Mouse (Mus musculus) embryonic facial prominence, embryonic 13.5 days (tissue): ENCODE measurements around the gene Hlcs. TPM values are rescaled to one million over a fixed set of nuclear protein-coding genes. Genes with fewer than 3 reads are reported as not detected.
A peak's percentile ranks its signal among the peaks of the same experiment; 100 is the strongest.

Source experiments
- ATAC-seq: fragments of 200-750 bp; cut with Nextera tagmentation; 2 replicates; pipeline ENCODE4 v1.8.0; 2017; ENCODE audit warnings: low read depth; ENCODE audit not compliant: insufficient number of reproducible peaks, insufficient read depth, low FRiP score, low TSS enrichment
- H3K27ac ChIP-seq: fragments of 300-500 bp; sonication (generic); 2 replicates; pipeline ENCODE4 v1.5.1; 2015; ENCODE audit warnings: moderate library complexity, mild to moderate bottlenecking, inconsistent platforms
- H3K27me3 ChIP-seq: fragments of 300-500 bp; sonication (generic); 2 replicates; pipeline ENCODE4 v1.6.1; 2015; ENCODE audit warnings: mild to moderate bottlenecking, inconsistent platforms
- H3K36me3 ChIP-seq: fragments of 300-500 bp; sonication (generic); 2 replicates; pipeline ENCODE4 v1.6.1; 2015; ENCODE audit warnings: mild to moderate bottlenecking, inconsistent platforms
- H3K4me1 ChIP-seq: fragments of 300-500 bp; sonication (generic); 2 replicates; pipeline ENCODE4 v1.6.1; 2015; ENCODE audit warnings: inconsistent platforms
- H3K4me2 ChIP-seq: fragments of 300-500 bp; sonication (generic); 2 replicates; pipeline ENCODE4 v1.6.1; 2015; ENCODE audit warnings: moderate library complexity, mild to moderate bottlenecking, inconsistent platforms
- H3K4me3 ChIP-seq: fragments of 300-500 bp; sonication (generic); 2 replicates; pipeline ENCODE4 v1.5.1; 2015; ENCODE audit warnings: mild to moderate bottlenecking, inconsistent platforms
- H3K9ac ChIP-seq: fragments of 300-500 bp; sonication (generic); 2 replicates; pipeline ENCODE4 v1.6.1; 2015; ENCODE audit warnings: mild to moderate bottlenecking, inconsistent platforms
- H3K9me3 ChIP-seq: fragments of 300-500 bp; sonication (generic); 2 replicates; pipeline ENCODE4 v1.6.1; 2016; ENCODE audit warnings: inconsistent platforms
- WGBS: fragments of 180-500 bp; shearing (Covaris S2); methylation state at CpG from one replicate; pipeline ENCODE4 v1.1.7; 2015; ENCODE audit warnings: mixed read lengths; 5-methylcytosine and 5-hydroxymethylcytosine counted together
- polyA plus RNA-seq: library from polyadenylated mRNA; unstranded; fragments of >200 nt; fragmentation: Nextera tagmentation; extraction: Ambion mirVana; gene quantifications from 2 replicates; pipeline ENCODE4 v1.2.1, GENCODE M21; 2015

Gene Hlcs
- polyA plus RNA-seq, 1 experiment from 2014 or later = 10.0 TPM

GRCm38 (mm10) chr16:94237130-94237484, 76.3 kb downstream of the Hlcs start:
- ATAC-seq = no peak
- no peak overlapping the region for H3K27ac ChIP-seq
- H3K9ac ChIP-seq = no peak overlapping the region
- H3K27me3 ChIP-seq = 0 out of 2 replicates have a peak, but pooled peaks cover 3% of the 10 kb centered on the region
- no peaks in the 10 kb centered on the region for H3K9me3 ChIP-seq
- no peak overlapping the region for H3K4me2 ChIP-seq
- H3K4me3 ChIP-seq = no peak overlapping the region
- 64% methylated on average over 6 of the region's 6 CpGs for WGBS
- H3K36me3 ChIP-seq = no peaks in the 10 kb centered on the region
- H3K4me1 ChIP-seq = peaks cover 11% of the 10 kb centered on the region; the same call in 1 of the 2 replicates

GRCm38 (mm10) chr16:94236226-94237129, 76.9 kb downstream of the Hlcs start:
- 44% methylated on average over 16 of the region's 16 CpGs for WGBS
- Histone ChIP-seq H3K27ac (no peak overlapping the region), H3K4me2 (no peak overlapping the region), H3K4me1 (peaks cover 11% of the 10 kb centered on the region; the same call in 1 of the 2 replicates), H3K4me3 (no peak overlapping the region), H3K27me3 (0 out of 2 replicates have a peak, but pooled peaks cover 3% of the 10 kb centered on the region), H3K9ac (no peak overlapping the region), H3K36me3 (no peaks in the 10 kb centered on the region), H3K9me3 (no peaks in the 10 kb centered on the region)
- no peak for ATAC-seq

- WGBS = 84% methylated on average over 6 of the region's 6 CpGs
Measured at GRCm38 (mm10) chr16:94235718-94236117, 77.7 kb downstream of the Hlcs start.

GRCm38 (mm10) chr16:94234202-94234601, 79.2 kb downstream of the Hlcs start:
- H3K36me3 ChIP-seq = peaks cover 3% of the 10 kb centered on the region; the same call in 1 of the 2 replicates
- no peak overlapping the region for H3K4me2 ChIP-seq
- peaks cover 11% of the 10 kb centered on the region; the same call in 1 of the 2 replicates for H3K4me1 ChIP-seq
- no peaks in the 10 kb centered on the region for H3K9me3 ChIP-seq
- no peak overlapping the region for H3K4me3 ChIP-seq
- no peak for ATAC-seq
- H3K27ac ChIP-seq = no peak overlapping the region
- peaks cover 12% of the 10 kb centered on the region; the same call in 1 of the 2 replicates for H3K27me3 ChIP-seq
- no peak overlapping the region for H3K9ac ChIP-seq
- 65% methylated on average over 4 of the region's 4 CpGs for WGBS

More at GRCm38 (mm10) chr16:94235718-94236117, 77.7 kb downstream of the Hlcs start:
- Histone ChIP-seq H3K9me3 (no peaks in the 10 kb centered on the region), H3K36me3 (no peaks in the 10 kb centered on the region), H3K4me3 (no peak overlapping the region), H3K27me3 (peaks cover 8% of the 10 kb centered on the region; the same call in 1 of the 2 replicates), H3K4me1 (peaks cover 11% of the 10 kb centered on the region; the same call in 1 of the 2 replicates), H3K9ac (no peak overlapping the region), H3K27ac (no peak overlapping the region), H3K4me2 (no peak overlapping the region)
- no peak for ATAC-seq

GRCm38 (mm10) chr16:94230909-94231575, 82.3 kb downstream of the Hlcs start:
- no peak for ATAC-seq
- no peak overlapping the region for H3K9ac ChIP-seq
- H3K36me3 ChIP-seq = peaks cover 3% of the 10 kb centered on the region; the same call in 1 of the 2 replicates
- peaks cover 28% of the 10 kb centered on the region for H3K27me3 ChIP-seq
- peaks cover 23% of the 10 kb centered on the region for H3K4me1 ChIP-seq
- no peak overlapping the region for H3K4me2 ChIP-seq
- H3K9me3 ChIP-seq = no peaks in the 10 kb centered on the region
- WGBS = 77% methylated on average over 12 of the region's 12 CpGs
- no peak overlapping the region for H3K27ac ChIP-seq
- no peak overlapping the region for H3K4me3 ChIP-seq

GRCm38 (mm10) chr16:94230499-94230898, 82.9 kb downstream of the Hlcs start:
- Histone ChIP-seq H3K4me2 (no peak overlapping the region), H3K4me1 (peaks cover 26% of the 10 kb centered on the region), H3K36me3 (peaks cover 3% of the 10 kb centered on the region; the same call in 1 of the 2 replicates), H3K9me3 (no peaks in the 10 kb centered on the region), H3K27me3 (peaks cover 31% of the 10 kb centered on the region), H3K27ac (no peak overlapping the region), H3K9ac (no peak overlapping the region), H3K4me3 (no peak overlapping the region)
- ATAC-seq = no peak
- 57% methylated on average over 4 of the region's 4 CpGs for WGBS

GRCm38 (mm10) chr16:94229890-94230289, 83.5 kb downstream of the Hlcs start:
- 91% methylated on average over 7 of the region's 7 CpGs for WGBS
- H3K4me1 ChIP-seq = peaks cover 26% of the 10 kb centered on the region
- H3K36me3 ChIP-seq = peaks cover 3% of the 10 kb centered on the region; the same call in 1 of the 2 replicates
- H3K9ac ChIP-seq = no peak overlapping the region
- H3K4me3 ChIP-seq = no peak overlapping the region
- H3K9me3 ChIP-seq = no peaks in the 10 kb centered on the region
- ATAC-seq = no peak
- H3K4me2 ChIP-seq = no peak overlapping the region
- H3K27ac ChIP-seq = no peak overlapping the region
- H3K27me3 ChIP-seq = peaks cover 36% of the 10 kb centered on the region

GRCm38 (mm10) chr16:94228858-94229555, 84.4 kb downstream of the Hlcs start:
- peaks cover 26% of the 10 kb centered on the region for H3K4me1 ChIP-seq
- no peak overlapping the region for H3K4me3 ChIP-seq
- WGBS = 87% methylated on average over 18 of the region's 18 CpGs
- H3K9me3 ChIP-seq = no peaks in the 10 kb centered on the region
- H3K27ac ChIP-seq = no peak overlapping the region
- no peak overlapping the region for H3K4me2 ChIP-seq
- H3K9ac ChIP-seq = no peak overlapping the region
- ATAC-seq = no peak
- H3K27me3 ChIP-seq = peaks cover 41% of the 10 kb centered on the region
- peaks cover 3% of the 10 kb centered on the region; the same call in 1 of the 2 replicates for H3K36me3 ChIP-seq

- Histone ChIP-seq H3K27me3 (peaks cover 42% of the 10 kb centered on the region), H3K9me3 (no peaks in the 10 kb centered on the region), H3K9ac (no peak overlapping the region), H3K4me1 (peaks cover 26% of the 10 kb centered on the region), H3K4me2 (peak overlapping the region; percentile 37), H3K4me3 (no peak overlapping the region), H3K36me3 (peaks cover 3% of the 10 kb centered on the region; the same call in 1 of the 2 replicates), H3K27ac (no peak overlapping the region)
- 12% methylated on average over 18 of the region's 18 CpGs for WGBS
- peak; percentile 62; the same call in 1 of the 2 replicates for ATAC-seq
Measured at GRCm38 (mm10) chr16:94227328-94228018, 85.9 kb downstream of the Hlcs start.

- no peak overlapping the region for H3K4me3 ChIP-seq
- 74% methylated on average over 8 of the region's 8 CpGs for WGBS
Measured at GRCm38 (mm10) chr16:94223363-94223720, 90.0 kb downstream of the Hlcs start.

More at GRCm38 (mm10) chr16:94223363-94223720, 90.0 kb downstream of the Hlcs start:
- Histone ChIP-seq H3K9me3 (no peaks in the 10 kb centered on the region), H3K27ac (no peak overlapping the region), H3K9ac (no peak overlapping the region), H3K4me1 (peaks cover 29% of the 10 kb centered on the region), H3K27me3 (peaks cover 41% of the 10 kb centered on the region), H3K4me2 (no peak overlapping the region), H3K36me3 (no peaks in the 10 kb centered on the region)
- no peak for ATAC-seq
